Mouse (Mus musculus) CD8-positive naive resting alpha-beta T cell, adult 2 months (primary cell): Measurements from ENCODE around the gene Taar4.

Experiments
- DNase-seq, 2 experiments: peaks; one replicate each; pipeline ENCODE4 v3.0.0; 2022; ENCODE audit warnings: low read depth in 2 of 2, low spot score in 2 of 2

The Taar4 gene

DNA sequence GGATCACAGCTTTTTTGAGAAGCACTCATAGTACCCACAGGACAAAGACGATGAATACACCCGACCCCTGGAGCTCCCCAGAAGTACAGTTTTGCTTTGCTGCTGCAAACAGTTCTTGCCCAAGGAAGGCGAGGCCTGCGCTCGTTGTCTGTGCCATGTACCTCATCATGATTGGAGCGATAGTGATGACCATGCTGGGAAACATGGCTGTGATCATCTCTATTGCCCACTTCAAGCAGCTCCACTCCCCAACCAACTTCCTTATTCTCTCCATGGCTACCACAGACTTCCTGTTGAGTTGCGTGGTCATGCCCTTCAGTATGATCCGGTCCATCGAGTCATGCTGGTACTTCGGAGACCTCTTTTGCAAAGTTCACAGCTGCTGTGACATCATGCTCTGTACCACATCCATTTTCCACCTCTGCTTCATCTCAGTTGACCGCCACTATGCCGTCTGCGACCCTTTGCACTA lies at the start of gene Taar4:
Gene Taar4 (plus strand): TSS at position 51 of the 472 bp plus-strand sequence.
- DNase-seq = no peak

DNA sequence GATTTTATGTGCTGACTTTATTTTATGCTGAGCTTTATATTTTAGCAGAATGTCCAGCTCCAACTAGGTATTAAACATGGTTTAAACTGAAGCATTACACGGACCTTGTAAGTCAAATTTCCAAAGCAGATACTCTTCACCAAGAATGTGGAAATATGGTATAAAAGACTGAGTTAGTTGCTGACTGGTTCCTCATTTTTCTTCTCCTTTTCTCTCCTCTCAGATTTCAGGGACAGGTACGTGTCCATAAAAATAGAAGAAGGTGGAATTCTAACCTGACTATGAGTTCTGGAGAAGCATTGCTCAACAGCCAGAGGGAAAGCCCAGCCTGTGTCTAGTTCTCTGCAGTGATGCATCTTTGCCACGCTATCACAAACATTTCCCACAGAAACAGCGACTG lies 40.2 kb upstream of the Taar4 start, which contains the start of gene Taar1:
Gene Taar1 (plus strand): TSS at position 301 of the 400 bp plus-strand sequence.
- no peak for DNase-seq

DNA sequence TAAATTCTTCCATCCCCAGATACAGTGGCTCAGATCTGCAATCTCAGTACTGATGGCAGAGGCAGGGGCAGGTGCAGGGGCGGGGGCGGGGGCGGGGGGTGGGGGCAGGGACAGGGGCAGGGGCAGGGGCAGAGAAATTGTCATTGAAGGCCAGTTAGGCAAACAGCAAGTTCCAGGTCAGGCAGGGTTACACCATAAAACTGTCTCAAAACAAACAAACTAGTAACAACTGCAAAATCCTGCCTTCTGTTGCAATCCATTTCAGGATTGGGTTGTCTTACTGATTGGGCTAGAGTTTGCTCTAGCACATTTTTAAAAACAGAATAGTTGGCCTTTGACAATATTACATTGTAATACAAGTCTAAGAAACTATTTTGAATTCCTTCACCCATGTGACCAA lies 37.8 kb upstream of the Taar4 start:
- DNase-seq = no peak

DNA sequence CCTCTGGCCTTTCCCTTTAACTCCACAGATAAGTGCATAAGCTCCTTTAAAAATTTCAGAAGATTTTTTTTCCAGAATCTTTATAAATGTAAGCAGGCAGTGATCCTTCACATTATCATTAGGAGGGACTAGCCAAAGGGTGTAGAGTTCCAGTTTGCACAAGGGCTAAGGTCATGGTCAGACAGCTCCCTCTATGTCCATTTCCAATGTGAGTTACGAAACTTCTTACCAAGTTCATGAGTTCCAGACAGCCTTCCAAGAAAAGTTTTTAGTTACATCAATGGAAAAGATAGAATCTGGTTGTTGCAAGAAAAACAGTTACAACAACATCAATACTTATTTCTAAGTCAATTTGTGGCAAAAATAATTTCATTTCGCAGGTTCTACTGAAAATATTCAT lies 36.4 kb upstream of the Taar4 start:
- no peak for DNase-seq

DNA sequence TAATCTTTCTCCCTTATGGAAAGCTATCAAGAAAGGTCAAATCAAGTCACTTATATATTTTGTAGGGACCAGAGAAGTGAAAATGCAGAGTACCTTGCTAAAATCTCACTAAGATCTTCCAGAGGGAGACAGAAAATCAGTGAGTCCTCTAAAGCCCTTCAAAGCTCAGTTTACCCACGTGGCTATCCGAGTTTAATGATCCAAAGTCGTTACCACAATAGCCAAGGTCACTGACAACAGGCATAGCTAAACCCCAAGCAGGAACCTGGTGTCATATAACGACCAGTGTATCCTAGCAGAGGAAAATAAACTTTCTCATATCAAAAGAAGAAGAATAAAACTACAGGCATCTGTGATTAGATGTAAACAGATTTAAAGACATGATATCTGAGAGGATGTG lies 22.7 kb upstream of the Taar4 start:
- no peak for DNase-seq

DNA sequence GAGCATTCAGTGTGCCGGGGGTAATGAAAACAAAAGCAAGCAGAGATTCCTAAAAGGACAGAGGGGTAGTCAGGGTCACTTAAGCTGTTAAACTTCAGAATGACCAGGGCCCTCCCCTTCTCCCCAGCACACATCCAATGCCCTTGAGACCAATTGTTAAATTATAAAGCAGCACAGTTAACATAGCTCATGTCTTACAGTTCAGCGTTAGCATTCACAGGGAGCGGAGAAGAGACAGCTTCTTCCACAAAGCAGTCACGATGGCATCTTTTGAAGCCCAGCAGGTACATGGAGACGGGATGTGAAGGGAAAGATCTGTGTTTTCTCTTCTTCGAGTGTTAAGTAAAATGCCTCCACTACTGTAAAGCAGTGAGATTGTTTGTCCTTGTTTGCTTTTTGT lies 22.0 kb upstream of the Taar4 start, which contains the start of gene Taar2:
Gene Taar2 (plus strand): TSS at position 261 of the 400 bp plus-strand sequence.
- no peak for DNase-seq

DNA sequence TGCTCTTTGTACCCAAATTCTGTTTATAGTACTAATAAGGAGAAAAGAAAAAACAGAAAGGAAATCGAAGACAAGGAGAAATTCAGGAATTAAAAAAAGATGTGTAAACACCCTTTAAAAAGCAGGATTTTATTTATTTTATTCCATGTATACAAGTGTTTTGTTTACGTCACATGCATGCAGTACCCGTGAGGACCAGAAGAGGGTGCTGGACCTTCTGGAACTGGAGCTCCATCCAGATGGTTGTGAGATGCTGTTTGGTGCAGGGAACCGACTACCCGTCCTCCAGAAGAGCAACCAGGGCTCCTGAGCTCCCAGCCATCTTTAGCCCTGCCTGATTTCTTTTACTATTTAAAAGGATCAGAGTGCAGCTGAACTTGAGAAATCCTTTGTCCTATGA lies 17.8 kb upstream of the Taar4 start:
- DNase-seq = no peak

DNA sequence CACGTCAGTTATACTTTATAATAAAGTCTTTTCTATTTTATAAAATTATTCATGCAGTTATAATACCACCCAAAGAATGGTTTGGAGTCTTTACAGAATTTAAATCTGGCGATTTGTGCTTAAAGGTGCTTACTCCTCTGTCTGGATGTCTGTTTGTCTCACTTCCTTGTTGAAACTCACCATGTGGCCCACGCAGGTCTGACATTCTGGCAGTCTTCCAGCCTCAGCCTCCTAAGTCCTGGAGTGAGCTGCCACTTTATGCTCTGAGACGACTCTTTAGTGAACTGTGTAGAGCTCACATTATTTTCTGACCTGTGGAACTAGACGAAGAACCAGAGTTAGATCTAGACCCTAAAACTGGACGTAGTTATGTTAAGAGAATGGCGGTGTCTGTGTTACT lies 12.3 kb upstream of the Taar4 start:
- DNase-seq = no peak

DNA sequence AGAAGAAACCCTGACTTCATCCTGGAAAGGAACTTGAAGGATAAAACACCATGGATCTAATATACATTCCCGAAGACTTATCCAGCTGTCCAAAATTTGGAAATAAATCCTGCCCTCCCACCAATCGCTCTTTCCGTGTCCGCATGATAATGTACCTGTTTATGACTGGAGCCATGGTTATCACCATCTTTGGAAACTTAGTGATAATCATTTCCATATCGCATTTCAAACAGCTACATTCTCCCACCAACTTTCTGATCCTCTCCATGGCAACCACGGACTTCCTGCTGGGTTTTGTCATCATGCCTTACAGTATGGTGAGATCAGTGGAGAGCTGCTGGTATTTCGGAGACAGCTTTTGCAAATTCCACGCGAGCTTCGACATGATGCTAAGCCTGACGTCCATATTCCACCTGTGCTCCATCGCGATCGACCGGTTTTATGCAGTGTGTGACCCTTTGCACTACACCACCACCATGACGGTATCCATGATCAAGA lies 10.7 kb upstream of the Taar4 start, which contains the start of gene Taar3:
Gene Taar3 (plus strand): TSS at position 51 of the 498 bp plus-strand sequence.
- DNase-seq = no peak

DNA sequence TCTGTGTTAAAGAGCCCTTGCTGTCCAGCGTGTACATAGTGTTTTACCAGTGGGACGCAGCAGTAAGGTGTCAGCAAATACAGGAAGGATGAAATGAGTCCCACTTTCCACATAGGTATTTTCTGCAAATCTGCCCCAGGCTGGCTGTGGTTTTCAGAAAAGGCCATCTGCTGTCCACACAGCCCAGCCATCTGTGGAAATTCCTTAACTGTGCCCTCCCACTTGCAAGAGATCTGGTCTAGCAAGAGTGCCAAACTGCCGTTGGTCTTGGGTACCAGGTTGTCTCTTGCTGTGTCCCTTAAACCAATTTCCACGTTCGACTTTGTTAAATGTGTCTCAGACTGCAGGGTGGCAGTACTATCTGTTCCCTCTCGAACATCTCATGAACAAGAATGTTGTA lies 8.6 kb upstream of the Taar4 start:
- no peak for DNase-seq

DNA sequence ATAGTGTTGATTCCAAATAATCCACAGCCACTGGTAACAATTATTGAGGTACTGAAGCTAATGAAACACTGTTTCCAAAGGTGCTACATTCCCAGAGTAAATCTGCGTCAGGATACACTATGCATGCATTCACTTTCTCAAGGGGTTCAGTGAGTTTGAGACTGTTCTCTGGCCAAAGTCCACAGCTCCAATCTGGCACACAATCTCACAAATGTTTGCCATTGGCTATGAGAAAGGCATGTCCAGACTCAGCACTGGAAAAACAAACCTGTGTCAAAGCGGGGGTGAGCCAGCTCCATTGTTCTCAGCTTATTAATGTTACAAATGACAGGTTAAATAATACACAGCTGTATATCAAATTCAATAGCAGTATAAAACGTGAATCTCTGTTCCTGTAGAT lies 1.2 kb upstream of the Taar4 start:
- no peak for DNase-seq

DNA sequence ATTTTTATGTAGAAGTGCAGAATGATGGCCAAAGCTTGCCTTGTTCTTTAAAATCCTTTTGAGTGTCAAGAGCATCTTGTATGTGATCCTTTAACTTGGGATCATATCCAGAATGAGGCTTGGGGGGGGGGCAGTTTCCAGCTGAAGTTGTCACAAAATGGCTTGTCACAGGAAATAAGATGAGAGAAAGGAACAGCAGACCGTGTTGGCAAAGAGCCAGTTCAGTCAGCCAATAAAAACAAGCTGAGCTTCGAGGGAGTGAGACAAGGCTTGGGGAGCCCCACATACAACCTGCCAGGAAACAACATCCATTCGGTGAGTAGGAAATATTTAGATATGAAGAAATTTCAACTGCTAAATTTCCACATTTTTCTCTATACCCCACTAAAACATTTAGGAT lies 3.1 kb downstream of the Taar4 start:
- no peak for DNase-seq

DNA sequence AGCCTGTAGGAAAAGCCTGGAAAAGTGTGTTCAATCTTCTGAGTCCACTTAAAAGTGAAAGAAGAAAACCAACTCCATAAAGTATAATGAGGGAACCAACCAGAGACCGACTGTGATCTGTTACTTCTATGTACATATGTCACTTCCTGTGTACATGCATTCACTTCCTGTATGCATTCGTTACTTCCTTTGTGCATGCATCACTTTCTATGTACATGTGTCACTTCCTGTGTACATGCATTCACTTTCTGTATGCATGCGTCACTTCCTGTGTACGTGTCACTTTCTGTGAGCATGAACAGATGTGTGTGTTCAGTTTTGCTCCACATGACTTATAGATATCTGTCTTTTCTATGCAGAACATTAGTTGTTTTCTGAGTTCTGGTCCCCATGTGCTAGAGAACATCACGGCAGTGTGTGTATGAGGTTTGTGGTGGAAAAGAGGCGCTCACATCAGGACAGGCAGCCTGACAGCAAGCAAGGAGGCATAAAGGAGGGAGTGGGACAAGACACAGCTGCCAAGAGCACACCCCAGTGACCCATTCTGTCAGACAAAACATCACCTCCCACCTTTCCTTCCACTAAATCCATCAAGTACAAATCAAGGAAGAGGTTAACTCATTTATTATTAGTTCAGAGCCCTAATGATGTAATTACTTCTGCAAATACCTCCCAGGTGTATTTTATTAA lies 4.8 kb downstream of the Taar4 start:
- no peak for DNase-seq

DNA sequence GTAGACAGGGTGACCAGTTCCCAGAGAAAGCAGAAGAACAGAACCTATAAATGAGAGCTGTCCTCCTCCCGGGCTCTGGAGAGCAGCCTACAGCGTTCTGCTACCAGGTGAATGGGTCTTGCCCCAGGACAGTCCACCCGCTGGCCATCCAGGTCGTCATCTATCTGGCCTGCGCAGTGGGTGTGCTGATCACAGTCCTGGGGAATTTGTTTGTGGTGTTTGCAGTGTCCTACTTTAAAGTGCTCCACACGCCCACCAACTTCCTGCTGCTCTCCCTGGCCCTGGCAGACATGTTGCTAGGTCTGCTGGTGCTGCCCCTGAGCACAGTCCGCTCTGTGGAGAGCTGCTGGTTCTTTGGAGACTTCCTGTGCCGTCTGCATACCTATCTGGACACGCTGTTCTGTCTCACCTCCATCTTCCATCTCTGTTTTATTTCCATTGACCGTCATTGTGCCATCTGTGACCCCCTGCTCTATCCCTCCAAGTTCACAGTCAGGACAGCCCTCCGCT lies 10.4 kb downstream of the Taar4 start, which contains the start of gene Taar5:
Gene Taar5 (plus strand): TSS at position 51 of the 510 bp plus-strand sequence.
- DNase-seq = no peak

DNA sequence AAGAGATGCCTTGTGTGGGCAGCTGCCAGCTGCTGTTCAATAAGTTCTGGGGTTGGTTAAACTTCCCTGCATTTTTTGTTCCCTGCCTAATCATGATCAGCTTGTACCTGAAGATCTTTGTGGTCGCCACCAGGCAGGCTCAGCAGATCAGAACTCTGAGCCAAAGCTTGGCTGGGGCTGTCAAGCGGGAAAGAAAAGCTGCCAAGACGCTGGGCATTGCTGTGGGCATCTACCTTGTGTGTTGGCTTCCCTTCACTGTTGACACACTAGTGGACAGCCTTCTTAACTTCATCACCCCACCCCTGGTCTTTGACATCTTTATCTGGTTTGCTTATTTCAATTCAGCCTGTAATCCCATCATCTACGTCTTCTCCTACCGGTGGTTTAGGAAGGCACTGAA lies 11.0 kb downstream of the Taar4 start:
- no peak for DNase-seq

DNA sequence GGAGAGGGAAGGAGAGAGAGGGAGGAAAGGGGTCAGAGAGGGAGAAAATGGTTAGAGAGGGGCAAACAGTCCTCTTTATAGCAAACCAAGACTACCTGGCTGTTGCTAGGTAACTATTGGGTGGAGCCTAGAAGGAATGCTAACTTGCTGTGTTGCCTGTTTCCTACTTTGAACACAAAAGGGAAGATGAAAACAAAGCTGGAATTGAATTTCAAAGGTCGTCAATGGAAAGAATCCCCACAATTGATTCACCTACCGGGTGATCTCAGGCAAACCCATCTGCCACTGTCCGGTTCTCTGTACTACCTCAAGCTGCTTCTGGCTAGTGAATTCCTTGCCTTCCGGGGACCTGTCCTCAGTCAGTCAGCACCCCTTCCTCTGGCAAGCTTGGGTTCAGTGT lies 17.7 kb downstream of the Taar4 start:
- no peak for DNase-seq

DNA sequence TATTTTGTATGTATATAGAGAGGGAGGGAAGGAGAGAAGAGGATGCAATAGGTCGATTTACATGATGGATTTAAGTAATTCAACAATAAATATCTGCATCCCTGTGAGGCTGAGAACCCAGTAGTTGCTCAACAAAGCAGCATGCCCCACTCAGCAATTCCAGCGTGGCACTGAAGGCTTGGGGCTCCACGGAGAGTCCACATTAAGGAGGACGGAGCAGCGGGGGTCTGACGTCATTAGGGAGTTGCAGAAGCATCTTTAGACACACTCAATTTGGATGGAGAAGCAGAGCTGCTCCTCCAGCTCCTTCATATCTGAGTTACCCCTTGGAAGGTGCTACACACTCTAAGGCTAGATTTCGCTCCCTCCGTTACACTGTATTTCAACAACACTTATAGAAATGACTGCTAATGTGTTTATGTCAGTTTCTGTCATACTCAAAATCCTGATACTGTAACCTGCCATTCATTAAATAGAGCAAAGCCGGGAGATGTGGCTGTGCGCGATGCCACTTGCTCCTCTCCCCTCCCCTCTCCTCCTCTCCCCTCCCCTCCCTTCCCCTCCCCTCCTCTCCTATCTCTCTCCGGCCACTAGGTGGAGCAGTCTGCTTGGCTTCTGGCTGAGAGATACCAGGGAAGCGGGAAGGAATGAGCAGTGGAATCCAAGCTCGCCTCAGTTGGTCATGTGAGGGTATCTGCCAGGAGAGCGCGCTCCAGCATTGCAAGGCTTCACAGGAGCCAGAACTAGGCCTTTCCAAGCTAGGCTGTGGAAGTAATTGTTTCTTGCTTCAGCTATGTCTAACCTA lies 18.8 kb downstream of the Taar4 start:
- DNase-seq = peak; percentile 9 to 11

DNA sequence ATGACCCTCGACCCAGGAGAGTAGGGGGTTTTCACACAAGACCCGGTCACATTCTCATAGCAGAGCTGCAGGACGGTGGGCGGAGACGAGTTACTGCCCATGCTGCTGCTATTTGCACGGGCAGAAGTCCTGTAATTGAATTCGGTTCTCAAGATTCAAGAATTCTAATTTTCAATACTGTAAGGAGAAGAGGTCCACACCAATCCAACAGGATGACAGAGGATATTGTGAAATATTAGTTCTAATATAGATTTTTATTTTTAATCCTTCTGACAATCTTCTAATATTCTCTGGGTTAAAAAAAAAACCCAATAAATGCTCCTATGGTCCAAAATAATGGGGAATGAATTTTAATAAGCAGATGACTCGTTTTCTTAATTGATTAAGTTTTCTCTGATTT lies 25.3 kb downstream of the Taar4 start, which contains the start of gene Taar6:
Gene Taar6 (minus strand): TSS at position 101 of the 400 bp plus-strand sequence.
- DNase-seq = no peak

DNA sequence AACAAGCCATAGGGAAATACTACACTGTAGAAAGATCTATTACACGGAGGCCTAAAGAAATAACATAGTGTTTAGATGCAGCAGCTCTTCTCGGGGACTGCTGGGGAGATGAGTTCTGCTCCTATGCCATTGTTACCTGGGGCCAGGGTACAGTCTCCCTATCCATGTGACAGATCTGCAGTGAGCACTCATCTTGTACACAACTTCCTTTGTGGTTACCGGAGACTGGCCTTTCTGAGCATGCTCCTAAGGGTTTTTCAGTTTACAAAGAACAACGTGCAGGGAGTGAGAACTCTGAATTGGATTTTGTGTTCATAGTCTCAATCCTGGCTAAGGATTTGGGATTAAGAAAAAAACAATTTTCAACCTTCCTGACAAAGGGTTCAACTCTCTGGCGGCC lies 26.1 kb downstream of the Taar4 start:
- no peak for DNase-seq

DNA sequence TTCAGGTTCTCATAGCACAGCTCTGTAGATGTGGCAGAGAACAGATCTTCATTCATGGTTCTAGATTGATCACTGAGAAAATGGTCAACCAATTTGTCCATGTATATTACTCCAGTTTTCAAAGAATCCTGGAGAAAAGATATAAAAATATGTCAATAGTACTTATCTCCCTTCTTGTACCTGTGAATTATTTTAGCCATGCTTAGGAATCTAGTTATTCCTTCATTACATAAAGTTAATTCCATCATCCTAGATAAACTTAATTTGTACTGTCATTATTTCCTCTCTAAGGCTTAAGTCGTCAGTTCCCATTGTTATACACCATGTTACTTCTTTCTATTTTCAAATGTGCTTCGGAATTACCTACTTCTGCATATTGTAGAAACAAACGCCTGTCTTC lies 33.1 kb downstream of the Taar4 start, which contains the start of gene Taar7a:
Gene Taar7a (minus strand): TSS at position 101 of the 400 bp plus-strand sequence.
- no peak for DNase-seq

DNA sequence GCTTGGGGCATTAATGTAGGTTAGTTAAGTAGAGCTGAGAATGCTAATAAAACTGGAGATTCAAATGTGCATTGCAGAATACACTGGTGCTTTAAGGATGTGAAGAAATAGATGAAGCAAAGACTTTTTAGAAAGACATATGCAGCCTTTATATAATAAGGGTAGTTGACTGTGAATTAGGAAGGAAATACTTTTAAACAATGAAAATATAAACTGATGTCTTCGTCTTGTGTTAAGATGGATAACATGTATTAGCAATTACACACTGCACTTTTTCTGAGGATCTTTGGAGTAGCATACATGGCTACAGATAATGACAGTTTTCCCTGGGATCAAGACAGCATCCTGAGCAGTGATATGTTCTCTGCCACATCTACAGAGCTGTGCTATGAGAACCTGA lies 39.3 kb downstream of the Taar4 start, which contains the start of gene Taar7b:
Gene Taar7b (plus strand): TSS at position 301 of the 400 bp plus-strand sequence.
- DNase-seq = no peak
